Mouse (Mus musculus): ENCODE results near the gene Kcnab1.

The Kcnab1 gene

DNA sequence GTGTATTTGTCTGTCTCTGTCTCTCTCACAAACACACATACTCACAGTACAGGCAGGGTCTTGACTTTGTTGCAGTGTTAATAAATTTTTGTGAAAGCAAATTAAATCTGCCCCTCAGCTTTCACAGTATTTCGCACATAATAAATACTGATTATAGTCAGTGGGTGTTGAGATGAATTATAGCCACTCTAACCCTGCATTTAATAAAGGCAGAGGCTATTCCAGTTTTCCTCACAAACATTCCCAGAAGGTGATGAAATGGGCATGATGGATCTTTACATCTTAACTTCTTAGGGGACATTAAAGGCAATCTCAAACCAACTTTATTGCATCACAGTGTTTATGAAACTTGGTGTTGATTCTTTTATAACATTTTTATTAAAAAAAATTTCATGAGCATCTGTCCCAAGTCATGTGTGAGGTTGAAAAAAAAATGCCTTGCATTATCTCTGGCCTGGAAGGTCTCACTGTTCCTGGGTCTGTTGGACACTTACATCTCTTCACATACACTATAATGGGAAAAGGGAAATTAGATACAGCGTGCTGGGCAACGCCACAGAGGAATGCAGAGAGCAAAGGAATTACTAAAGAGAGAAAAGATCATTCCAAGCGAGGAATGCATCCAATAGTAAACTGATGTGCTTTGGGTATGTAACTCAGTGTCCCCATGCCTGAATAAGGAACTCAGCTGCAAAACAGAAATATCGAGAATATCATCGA lies 95.3 kb downstream of the Kcnab1 start:
- DNase-seq (ENCODE audit: low spot score in 2 of 2): no peak

DNA sequence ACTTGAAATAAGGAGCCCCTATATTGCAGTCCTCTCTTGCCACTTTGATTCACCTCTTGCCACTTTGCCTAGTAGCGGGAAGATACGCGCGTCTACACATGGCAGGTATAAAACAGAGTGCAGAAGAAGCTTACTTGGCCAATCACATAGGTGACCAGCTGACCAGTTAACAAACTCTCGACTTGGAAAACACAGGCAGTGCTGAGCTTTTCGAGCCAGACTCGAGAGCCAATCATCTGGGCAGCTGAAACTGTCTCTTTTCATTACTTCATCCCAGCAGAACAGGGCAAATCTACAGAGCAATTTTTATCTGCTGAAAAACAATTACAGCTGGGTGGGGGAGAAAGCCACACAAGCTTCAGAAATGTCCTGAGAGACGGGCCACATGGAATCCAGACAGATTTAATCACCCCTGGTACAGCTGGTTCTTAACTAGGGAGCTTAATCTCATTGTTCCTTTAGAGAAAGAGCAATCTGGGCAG lies 96.4 kb downstream of the Kcnab1 start:
- DNase-seq (ENCODE audit: low spot score in 2 of 2): peak in 1 of 2 experiments; percentile 8

DNA sequence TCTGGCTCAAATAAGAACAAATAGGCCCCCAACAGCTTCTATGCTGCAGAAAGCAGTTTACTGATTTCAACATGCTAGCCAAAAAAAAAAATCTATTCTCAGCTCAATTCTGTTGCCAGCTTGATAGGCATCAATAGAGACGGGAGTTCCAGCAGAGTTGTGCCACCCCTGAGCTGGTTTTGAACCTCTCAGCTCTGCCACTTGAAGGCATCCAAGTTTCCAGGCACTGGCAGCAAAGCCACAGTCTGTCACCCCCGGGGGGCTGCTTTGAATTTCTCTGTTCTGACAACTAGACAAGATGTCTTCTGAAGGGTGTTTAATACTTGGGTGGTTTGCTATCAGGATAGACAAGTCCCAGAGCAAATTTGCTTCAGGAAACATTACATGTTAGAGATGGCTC lies 104.5 kb downstream of the Kcnab1 start:
- DNase-seq (ENCODE audit: low spot score in 2 of 2): no peak

DNA sequence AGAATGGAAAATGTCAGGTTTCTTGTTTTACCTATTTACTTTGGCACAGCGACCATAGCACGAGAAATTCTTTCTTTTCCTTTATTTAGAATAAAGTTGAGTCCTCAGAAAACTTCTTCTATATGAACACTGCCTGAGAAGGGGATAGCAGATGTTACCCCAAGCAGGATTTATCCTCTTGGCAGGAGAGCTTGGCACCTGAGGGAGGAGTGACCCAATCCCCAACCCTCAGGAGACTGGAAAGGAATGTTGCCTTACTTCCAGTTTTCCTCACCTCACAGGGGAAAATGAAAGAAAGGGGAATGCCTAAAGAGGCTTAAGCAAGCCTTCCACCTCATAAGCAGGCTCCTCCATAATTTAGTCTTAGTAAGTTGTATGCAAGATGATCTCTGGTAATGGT lies 105.5 kb downstream of the Kcnab1 start:
- DNase-seq (ENCODE audit: low spot score in 2 of 2): no peak

DNA sequence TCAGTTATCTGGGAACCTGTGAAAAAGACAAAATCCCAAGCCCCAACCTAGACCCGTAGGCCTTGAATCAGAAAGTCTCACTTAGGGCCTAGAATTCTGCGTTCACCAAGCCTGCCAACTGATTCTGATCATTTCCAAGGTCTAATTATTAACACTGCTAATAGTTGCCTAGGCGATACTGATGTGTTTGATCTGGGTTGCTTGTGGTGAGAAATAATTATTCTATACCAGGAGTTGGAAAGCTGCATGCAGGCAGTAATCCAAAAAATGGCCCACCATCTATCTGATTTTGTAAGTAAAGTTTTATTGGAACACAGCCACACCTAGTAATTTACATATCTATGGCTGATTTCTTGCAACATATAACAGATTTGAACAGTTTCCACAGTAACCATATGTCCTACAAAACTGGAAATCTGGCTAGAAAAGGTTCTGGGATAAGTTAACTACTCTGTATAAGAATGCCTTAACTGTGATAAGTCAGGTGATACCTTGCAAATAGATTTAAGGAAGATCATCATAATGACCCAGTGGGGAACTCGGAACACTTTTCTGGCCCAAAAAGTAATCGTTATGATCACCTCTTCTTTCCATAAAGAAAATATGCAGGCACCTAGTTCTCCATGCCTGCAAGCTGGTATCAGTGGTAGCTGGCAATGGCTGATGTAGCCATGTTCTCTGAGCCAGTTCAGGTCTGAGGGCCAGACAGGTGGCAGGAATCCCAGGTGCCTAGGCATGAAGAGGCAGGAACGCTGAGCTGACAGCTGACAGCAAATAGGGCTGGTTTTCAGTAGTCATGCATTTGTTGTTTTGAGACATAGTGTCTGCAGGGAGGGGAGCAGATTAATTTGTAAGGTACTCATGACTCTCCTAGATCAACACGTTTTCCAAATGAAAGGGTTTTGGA lies 108.7 kb downstream of the Kcnab1 start:
- DNase-seq (ENCODE audit: low spot score in 2 of 2): no peak

DNA sequence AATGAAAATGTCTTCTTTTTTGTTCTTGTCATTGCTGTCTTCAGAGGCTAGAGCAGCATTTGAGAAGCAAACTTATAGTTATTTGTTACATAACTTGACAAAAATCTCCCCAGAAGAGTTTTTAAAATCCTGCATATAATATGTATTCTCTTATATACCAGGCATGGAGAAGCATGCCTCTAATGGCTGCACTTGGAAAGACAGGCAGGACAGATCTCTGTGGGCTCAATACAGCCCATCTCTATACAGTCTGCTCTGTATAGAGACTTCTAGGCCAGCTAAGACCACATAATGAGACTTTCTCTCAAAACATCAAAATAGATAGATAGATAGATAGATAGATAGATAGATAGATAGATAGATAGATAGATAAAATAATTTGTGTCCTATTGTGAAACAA lies 111.1 kb downstream of the Kcnab1 start:
- no peak for DNase-seq (ENCODE audit: low spot score in 2 of 2)

DNA sequence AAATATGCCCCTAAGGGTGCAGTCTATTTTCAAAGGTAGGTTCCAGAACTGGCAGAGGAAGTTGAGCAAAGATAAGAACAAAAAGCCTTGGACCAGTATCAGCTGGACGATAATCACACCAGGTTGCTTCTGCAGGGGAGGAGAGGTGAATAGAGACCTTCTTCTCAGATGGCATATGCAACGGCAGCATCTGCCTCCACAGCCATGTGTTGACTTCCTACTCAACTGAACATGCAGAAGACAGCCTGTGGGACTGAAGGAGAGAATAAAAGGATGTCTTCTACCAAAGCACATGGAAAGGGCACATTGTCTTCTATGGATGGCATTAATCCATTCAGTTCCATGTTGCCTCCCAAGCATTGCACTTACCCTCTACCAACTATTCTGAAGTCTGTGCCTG lies 114.5 kb downstream of the Kcnab1 start:
- DNase-seq (ENCODE audit: low spot score in 2 of 2): no peak

DNA sequence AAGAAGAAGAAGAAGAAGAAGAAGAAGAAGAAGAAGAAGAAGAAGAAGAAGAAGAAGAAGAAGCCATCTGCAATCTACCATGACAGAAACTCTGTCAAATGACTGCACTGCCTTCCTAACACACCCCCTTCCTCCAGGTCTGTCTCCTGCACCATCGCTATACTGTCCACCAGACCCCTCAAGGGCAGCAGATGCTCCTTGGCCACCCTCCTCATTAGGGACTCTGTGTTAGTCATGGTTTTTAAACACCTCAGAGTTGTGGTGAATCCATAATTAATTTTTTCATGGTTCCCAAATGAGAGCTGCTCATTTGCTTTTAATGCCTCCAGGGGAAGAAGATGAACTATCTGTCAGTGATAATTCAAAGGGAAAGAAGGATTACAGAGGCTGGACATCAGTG lies 121.8 kb downstream of the Kcnab1 start:
- no peak for DNase-seq (ENCODE audit: low spot score in 2 of 2)

DNA sequence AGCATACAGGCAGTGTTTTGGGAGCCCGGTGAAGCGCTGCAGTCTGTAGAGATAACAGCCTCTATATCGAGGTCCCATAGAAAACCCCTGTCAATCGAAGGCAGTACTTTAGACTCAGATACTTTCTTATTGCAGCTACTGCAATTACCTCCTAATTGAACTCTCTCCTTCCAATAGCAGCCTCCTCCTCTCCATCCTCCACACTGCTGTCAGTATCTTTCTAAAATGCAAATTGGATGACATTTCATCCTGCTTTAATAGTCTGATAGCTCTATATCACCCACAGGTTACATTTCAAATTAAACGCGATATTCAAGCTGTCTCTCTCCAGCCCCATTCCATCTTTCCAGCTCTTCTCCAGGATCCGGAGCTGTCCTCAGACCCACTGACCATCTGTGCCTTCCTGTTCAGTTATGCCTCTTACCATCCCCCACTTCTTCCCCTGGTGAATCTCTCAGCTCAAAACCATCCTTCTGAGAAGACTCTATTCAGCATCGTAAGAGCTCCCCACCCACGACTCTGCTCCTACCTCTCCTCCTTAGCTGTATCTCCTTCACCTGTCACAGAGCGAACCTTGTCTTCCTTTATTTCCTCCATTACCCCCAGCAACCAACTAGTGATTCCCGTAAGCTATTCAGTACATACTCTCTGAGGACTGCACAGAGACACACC lies 122.4 kb downstream of the Kcnab1 start:
- DNase-seq (ENCODE audit: low spot score in 2 of 2): no peak

DNA sequence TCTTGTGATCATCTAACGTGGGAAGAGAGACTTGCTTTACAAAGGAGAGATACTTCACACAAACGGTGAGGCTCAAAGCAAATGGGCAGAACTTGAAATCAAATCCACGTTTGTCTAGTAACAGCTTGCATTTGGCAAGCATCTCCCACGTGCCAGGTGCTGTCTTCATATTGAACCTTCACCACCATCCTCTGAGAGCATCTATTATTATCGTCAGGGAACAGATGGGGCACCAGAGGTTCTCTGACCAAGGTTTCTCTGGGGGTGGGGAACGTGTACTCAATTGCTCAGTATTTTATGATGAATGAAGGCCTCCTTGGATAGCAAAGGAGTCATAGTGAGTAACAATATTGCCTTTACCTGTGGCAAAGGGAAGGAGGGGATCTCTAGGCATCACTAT lies 139.8 kb downstream of the Kcnab1 start:
- no peak for DNase-seq (ENCODE audit: low spot score in 2 of 2)

DNA sequence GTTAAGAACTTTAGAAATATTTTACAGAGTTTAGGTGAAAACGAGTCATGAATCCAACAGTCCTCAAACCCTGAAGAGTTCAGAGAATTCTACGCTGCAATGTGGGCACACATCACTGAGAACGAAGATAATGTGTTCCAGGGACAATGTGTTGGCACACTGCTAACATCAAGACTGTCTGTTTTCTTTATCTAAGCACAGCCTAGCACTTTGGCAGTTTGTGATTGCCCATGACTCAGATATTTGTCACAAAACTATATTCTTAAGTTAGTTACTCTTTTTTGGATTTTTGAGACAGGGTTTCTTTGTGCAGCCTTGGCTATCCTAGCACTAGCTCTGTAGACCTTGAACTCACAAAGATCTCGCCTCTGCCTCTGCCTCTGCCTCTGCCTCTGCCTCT lies 151.3 kb downstream of the Kcnab1 start:
- DNase-seq (ENCODE audit: low spot score in 2 of 2): no peak

DNA sequence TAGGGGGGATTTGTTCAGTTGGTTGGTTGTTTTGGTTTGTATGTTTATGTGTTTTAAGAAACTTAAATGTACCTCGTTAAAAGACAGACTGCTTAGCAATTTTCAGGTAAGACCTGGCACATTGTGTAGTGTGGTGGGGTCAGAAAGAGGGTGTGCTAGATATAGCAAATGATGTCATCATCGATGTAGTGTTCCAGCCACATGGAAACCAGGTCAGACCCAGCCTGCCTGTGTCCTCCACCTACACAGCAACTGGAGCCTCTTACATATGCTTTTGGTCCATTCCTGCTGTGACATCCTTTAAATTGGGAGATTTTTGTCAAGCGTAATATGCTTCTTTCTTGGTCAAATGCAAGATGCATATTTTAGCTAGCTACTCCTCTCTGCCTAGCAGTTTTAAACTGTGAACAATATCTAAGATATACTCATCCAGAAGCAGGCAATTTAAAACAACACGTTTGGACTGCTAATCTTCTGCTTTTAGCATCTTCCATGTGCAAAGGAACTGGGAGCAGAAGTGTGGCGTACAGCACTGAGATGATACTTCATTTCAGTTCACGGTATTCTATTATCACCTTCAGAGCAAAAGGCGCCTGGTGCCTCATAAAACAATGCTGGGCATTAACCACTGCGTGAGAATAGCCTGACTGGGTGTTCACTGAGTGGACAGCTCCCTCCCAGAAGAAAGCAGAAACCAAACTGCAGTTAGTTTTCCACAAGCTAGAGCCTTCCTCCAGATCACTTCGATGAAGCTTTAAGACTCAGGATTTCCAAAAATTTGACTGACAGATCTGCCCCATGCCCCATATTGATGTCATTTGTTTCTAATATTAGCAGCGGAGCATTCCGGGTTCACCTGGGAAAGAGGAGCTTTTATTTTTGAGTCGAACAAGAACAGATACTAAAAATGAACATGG lies 153.6 kb downstream of the Kcnab1 start:
- no peak for DNase-seq (ENCODE audit: low spot score in 2 of 2)

DNA sequence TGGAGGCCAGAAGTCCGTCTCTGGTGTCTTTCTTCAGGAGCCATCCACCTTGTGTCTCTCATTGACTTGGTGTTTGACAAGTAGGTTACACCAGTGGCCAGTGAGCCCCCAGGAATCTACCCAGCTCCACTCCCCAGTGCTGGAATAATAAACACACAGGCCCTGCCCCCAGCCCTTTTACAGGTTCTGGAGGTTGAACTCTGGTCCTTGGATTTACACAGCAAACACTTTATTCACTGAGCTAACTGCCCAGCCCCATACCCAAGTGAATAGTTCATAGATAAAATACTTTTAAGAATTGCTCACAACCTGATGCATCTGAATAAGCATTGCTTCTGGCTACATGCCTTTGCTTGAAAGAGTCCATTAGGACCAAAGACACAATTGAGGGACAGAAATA lies 164.1 kb downstream of the Kcnab1 start:
- no peak for DNase-seq (ENCODE audit: low spot score in 2 of 2)

DNA sequence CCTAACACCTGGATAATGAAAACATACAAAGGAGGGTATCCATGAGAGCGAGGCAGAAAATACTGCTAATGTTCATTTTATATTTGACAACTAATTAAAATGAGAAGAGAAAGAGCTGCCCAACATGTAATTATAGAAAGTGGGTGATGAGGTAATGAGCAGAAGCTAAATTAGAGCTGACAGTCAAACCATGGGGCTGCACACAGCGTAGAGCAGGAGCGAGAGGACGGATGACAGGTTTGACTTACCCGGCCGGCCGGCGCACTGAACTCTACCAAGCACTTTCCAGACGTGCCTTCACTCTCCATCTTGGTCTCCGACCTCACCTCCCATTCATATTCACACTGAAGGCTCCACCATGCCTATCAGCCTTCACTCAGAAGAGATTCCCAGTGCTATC lies 168.6 kb downstream of the Kcnab1 start:
- DNase-seq (ENCODE audit: low spot score in 2 of 2): no peak

DNA sequence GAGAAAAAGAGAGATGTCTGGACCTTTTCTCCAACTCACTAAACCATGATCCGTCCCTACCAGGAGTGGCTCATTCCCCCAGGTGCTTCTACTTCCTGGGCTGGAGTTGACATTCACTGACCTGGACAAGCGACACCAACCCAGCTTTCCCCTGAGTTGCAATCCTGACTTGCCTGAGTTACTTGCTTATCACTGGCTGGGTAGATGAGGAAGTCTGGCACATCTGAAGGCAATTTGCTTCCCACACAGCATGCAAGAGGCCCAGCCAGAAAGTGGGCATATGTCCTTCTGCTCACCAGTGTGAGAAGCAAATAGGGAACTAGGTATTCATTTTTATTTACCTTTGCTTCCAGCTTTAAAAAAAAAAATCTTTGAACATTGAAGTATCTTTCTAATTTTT lies 174.2 kb downstream of the Kcnab1 start:
- no peak for DNase-seq (ENCODE audit: low spot score in 2 of 2)

DNA sequence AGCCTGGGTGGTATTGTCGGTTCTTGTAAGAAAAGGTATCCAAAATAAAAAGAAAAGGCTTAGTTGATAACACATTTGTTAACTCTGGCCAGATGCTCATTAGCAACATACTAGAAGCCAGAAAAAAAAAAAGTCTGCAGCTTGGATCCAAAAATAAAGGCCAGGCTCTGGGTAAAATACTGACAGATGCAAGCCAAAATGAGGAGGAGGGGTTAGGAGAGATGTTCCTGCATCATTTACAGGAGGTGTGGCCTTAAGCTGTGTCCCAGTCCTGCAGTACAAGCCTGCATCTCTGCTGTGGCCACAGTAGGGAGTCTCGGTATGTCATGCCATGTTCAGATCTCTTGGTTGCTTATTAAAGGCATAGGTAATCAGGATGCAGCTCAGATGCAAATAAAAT lies 179.8 kb downstream of the Kcnab1 start:
- no peak for DNase-seq (ENCODE audit: low spot score in 2 of 2)

DNA sequence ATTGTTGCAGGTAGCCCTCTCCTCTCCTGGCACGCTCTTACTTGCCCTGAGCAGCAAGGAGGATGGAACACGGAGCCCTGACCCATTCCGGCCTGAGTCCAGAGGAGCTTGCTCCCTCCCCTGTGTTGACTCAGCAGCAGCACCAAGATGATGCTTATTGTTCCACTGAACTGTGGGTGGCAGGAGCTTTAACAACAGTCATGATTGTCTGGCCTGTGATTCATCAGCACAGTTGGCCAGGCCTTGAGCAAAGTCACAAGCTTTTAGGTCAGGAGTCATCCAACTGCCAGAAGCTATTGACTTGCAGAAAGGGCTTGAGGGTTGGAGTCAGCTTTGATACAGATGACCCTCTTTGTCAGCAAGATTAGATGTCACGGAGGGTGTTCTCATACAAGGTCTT lies 187.8 kb downstream of the Kcnab1 start:
- no peak for DNase-seq (ENCODE audit: low spot score in 2 of 2)

DNA sequence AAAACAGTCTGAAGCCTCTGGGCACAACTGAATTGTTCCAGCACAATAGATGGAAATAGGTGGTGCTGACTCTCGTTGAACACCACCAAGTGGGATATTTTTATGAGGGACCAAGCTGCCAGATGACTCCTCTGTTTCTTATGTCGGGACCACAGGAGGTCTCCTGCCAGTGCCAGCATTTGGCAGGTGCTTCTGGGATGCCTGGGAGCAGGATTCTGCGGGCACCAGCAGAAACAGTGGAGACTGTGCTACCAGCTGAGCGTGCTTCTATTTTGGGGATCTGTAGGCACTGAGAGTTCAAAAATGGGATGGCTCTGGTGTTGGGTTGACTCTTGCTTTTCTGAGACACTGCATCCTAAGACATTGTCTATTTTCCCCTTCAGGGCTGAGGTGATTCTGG lies 190.0 kb downstream of the Kcnab1 start:
- DNase-seq (ENCODE audit: low spot score in 2 of 2): no peak

DNA sequence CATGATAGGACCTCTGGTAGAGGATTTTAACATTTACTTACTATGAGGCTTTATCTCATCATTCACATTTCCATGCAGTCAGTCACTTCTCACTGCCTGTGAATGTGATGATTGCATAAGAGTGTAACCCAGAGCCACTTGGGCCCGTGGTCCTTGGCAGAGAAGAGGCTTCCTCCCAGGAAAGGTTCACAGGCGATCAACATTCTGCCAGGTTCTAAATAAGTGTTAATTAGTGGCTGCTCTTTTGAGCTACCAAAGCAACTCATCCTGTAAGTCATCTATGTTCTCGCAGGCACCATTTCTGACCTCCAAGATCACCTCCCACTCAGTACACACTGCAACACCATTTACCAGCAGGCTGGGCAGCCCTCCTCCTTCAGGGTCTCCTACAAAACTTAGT lies 192.3 kb downstream of the Kcnab1 start:
- no peak for DNase-seq (ENCODE audit: low spot score in 2 of 2)

DNA sequence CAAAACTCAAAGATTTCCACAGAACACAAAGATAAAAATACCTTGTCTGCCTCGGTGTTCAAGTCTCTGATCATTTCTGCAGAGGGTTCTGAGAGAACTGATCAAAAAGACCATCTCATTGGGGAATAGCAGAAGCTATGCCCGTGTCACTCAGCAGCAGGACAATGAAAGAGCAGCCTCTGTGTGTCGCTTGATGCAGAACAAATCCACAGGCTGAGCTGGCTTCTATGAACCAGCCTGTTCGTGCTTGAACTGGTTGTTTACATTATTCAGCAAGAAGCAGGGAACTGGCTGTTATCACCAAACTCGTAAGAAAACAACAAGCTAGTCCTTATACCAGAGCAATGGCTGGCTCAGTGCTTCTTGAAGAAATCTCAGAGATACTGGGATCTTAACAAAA lies 193.4 kb downstream of the Kcnab1 start:
- no peak for DNase-seq (ENCODE audit: low spot score in 2 of 2)

DNA sequence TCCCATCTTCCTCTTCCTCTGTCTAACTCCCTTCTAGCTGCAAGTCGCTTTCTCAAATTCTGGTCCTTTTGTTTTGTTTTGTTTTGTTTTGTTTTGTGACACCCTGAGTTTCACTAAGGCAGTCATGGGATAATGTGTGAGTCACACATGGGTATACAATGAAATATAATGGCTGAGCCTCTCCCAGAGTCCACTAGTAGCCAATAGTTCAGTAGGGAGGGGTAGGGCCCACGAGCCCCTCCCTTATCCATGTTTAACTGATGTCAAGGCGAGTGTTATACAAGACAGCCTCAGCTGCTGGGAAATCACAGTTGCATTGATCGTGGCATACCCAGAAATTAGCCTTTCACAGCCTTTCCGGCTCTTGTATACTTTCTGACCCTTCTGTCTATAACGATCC lies 206.7 kb downstream of the Kcnab1 start:
- DNase-seq (ENCODE audit: low spot score in 2 of 2): no peak

DNA sequence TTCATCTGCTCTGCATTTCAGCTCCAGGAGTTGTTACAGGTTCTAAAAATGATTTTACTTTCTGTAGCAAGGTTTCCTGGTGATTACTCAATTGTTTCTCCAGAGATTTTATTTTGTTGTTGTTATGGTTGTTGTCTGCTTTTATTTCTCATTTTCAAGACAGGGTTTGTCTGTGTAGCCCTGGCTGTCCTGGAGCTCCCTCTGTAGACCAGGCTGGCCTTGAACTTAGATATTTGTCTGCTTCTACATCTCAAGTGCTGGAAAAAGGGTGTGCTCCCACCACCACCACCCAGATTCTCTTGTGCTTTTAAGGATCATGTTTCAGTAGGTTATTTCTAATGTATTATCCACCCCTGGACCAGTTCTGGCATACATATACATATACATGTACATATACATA lies 207.6 kb downstream of the Kcnab1 start:
- no peak for DNase-seq (ENCODE audit: low spot score in 2 of 2)

Measured in right cerebral cortex, postnatal 10 days (tissue).